8 mouse cellular contexts compared by ENCODE assay signal in the genomic region with DNA sequence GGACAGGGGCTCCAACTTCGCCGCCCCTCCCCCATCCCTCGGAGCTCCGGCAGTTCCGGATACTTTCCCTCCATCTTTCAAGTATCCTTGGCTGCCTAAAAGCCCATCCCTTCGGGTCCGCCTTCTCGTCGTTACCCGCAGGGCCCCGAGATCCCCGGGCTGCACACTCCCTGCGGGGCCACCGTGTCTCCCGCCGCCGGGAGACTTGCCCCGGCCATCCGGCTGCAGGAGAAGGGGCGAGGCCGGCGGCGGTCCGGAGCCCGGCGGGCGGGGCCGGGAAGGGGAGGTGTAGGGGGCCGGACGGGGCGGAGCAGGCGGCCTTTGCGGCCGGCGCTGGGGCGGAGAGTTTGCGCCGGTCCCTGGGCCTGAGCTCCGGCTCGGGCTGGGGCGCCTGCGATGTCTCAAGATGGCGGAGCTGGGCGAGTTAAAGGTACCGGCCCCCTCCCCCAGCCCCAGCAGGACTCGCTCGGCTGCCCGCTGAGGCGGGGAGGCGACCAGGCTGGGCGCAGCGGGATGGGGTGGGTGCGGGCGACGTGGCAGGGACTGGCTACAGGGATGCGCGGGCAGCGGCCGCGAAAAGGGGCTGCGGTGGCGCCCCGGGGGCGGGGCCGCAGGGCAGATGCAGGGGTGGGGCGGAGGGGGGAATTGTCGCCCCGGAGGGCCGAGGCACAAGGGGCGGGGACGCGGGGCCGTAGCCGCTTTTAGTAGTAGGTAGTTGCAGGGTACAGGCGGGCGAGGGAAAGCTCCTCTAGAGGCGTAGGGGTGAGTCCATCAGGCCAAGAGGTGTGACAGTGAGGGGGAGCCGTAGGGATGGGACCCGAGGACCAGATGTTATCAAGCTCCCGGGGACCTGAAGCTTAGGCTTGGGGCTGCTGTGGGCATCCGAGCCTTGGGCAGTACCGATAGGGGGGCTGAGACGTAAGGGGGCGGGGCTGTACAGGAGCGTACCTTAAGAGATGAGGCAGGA. TPM values are rescaled to one million over a fixed set of nuclear protein-coding genes. Genes with fewer than 3 reads are reported as not detected.
DNase-seq lines count a peak whose midpoint lies in the region; ATAC-seq and TF ChIP-seq lines count a peak whose summit lies in the region.

No protein-coding gene starts in this region.

- ATAC-seq in forebrain, embryonic 11.5 days (replicated peaks; ENCODE audit: low FRiP score): peak; percentile 90
- ATAC-seq in heart, embryonic 16.5 days (replicated peaks; ENCODE audit: extremely low read depth, insufficient read depth, low FRiP score): peak; percentile 95
- ATAC-seq in liver, embryonic 14.5 days (ENCODE audit: insufficient read depth): peak; percentile 90
- peak; percentile 91 for ATAC-seq in stomach, embryonic 15.5 days (ENCODE audit: insufficient read depth, low FRiP score, low read depth)

- in situ Hi-C loops in CH12.LX (cut with MboI; ENCODE audit: low pct_ligation_motif_present, low pct_unique_long_range_greater_than_20kb, low sequenced_read_pairs): no loop called here

- peak overlapping the region; percentile 65 to 97 (median 91) for H3K4me3 ChIP-seq in CH12.LX (replicated peaks in 1 of 3; ENCODE audit: low read depth in 2 of 3, low read length in 2 of 3, poor library complexity in 1 of 3)
- H3K4me3 ChIP-seq in forebrain, embryonic 11.5 days (ENCODE audit: low read depth, low read length): peak overlapping the region; percentile 82
- H3K4me3 ChIP-seq in heart, embryonic 16.5 days (ENCODE audit: low read length): peak overlapping the region; percentile 93
- H3K4me3 ChIP-seq in liver, embryonic 14.5 days (ENCODE audit: insufficient read depth in 1 of 2, low read depth in 2 of 2, low read length in 2 of 2): peak overlapping the region; percentile 79 to 93
- peak overlapping the region; percentile 87 for H3K4me3 ChIP-seq in stomach, embryonic 15.5 days (replicated peaks)

- peak overlapping the region; percentile 60 for H3K4me2 ChIP-seq in CH12.LX (ENCODE audit: insufficient read depth, low read depth, poor library complexity, severe bottlenecking)
- peak overlapping the region; percentile 59 for H3K4me2 ChIP-seq in forebrain, embryonic 11.5 days (ENCODE audit: low read depth, low read length, severe bottlenecking)
- peak overlapping the region; percentile 90 for H3K4me2 ChIP-seq in heart, embryonic 16.5 days (ENCODE audit: low read depth, low read length)
- H3K4me2 ChIP-seq in liver, embryonic 14.5 days (ENCODE audit: low read depth): peak overlapping the region; percentile 96
- peak overlapping the region; percentile 87 for H3K4me2 ChIP-seq in stomach, embryonic 15.5 days

- H3K27ac ChIP-seq in CH12.LX (ENCODE audit: insufficient read depth, low read depth): peak overlapping the region; percentile 73
- H3K27ac ChIP-seq in forebrain, embryonic 11.5 days (ENCODE audit: low read depth, low read length): peak overlapping the region; percentile 90
- peak overlapping the region; percentile 95 for H3K27ac ChIP-seq in heart, embryonic 16.5 days (ENCODE audit: low read length)
- peak overlapping the region; percentile 40; the same call in 1 of the 2 replicates for H3K27ac ChIP-seq in liver, embryonic 14.5 days
- H3K27ac ChIP-seq in stomach, embryonic 15.5 days: peak overlapping the region; percentile 95

- dilution Hi-C loops in CH12.LX (cut with MboI; ENCODE audit: extremely low pct_ligation_motif_present, extremely low pct_unique_long_range_greater_than_20kb, low sequenced_read_pairs): no loop called here

- peaks cover 4% of the 10 kb centered on the region for H3K79me2 ChIP-seq in CH12.LX (replicated peaks; ENCODE audit: control insufficient read depth, extremely low read depth, insufficient read depth, poor library complexity, severe bottlenecking)

- H3K9ac ChIP-seq in CH12.LX (ENCODE audit: insufficient read depth, low read depth): peak overlapping the region; percentile 79
- peak overlapping the region; percentile 90 for H3K9ac ChIP-seq in forebrain, embryonic 11.5 days (ENCODE audit: low read length)
- H3K9ac ChIP-seq in heart, embryonic 16.5 days (ENCODE audit: low read length): peak overlapping the region; percentile 95
- peak overlapping the region; percentile 82 for H3K9ac ChIP-seq in liver, embryonic 14.5 days (replicated peaks)
- peak overlapping the region; percentile 72 for H3K9ac ChIP-seq in stomach, embryonic 15.5 days

- DNase-seq in CH12.LX (ENCODE audit: extremely low read depth): peak; percentile 86
- DNase-seq in c-Kit-positive CD71-positive TER-119-negative erythroid progenitor cells, embryonic 14.5 days (ENCODE audit: low read depth): peak; percentile 68
- DNase-seq in forebrain, embryonic 11.5 days (ENCODE audit: low spot score): peak; percentile 95
- peak; percentile 92 to 95 for DNase-seq in kidney, postnatal 36 days
- DNase-seq in liver, embryonic 14.5 days (ENCODE audit: low read depth in 3 of 3, low spot score in 3 of 3): peak; percentile 69 to 70 (median 69)
- DNase-seq in neural tube, embryonic 10.5 days (ENCODE audit: extremely low spot score, low spot score): peak; percentile 91

- no peaks in the 10 kb centered on the region for H3K9me3 ChIP-seq in CH12.LX (replicated peaks; ENCODE audit: low read length)
- H3K9me3 ChIP-seq in forebrain, embryonic 11.5 days (ENCODE audit: control insufficient read depth, low read length): no peaks in the 10 kb centered on the region
- no peaks in the 10 kb centered on the region for H3K9me3 ChIP-seq in heart, embryonic 16.5 days (replicated peaks; ENCODE audit: control insufficient read depth, low read length)
- H3K9me3 ChIP-seq in liver, embryonic 14.5 days (ENCODE audit: control insufficient read depth, low read length): no peaks in the 10 kb centered on the region
- no peaks in the 10 kb centered on the region for H3K9me3 ChIP-seq in stomach, embryonic 15.5 days

- H3K4me1 ChIP-seq in CH12.LX (ENCODE audit: control insufficient read depth in 1 of 2, insufficient read depth in 2 of 2): peaks cover 5 to 40% of the 10 kb centered on the region in 2 experiments; a peak in 3 of 4 replicates
- no peaks in the 10 kb centered on the region for H3K4me1 ChIP-seq in forebrain, embryonic 11.5 days (replicated peaks; ENCODE audit: control insufficient read depth, insufficient read depth, low read length)
- H3K4me1 ChIP-seq in heart, embryonic 16.5 days (ENCODE audit: control insufficient read depth, insufficient read depth, low read length): peaks cover 21% of the 10 kb centered on the region
- H3K4me1 ChIP-seq in liver, embryonic 14.5 days (replicated peaks; ENCODE audit: control insufficient read depth in 2 of 2, insufficient read depth in 2 of 2, low read length in 1 of 2): peaks cover 4 to 8% of the 10 kb centered on the region in 2 experiments
- peaks cover 21% of the 10 kb centered on the region for H3K4me1 ChIP-seq in stomach, embryonic 15.5 days

- under 1% methylated on average over 82 of the region's 85 CpGs for WGBS in forebrain, embryonic 11.5 days
- WGBS in heart, embryonic 16.5 days: under 1% methylated on average over 83 of the region's 85 CpGs
- under 1% methylated on average over 85 of the region's 85 CpGs for WGBS in liver, embryonic 14.5 days (ENCODE audit: insufficient replicate concordance)
- whole genome bisulfite sequencing in stomach, embryonic 15.5 days: 0% methylated on average over 67 of the region's 85 CpGs

- TF ChIP-seq EP300 in CH12.LX (IDR thresholded peaks at IDR 0.05; ENCODE audit: low read length): no peak
- TF ChIP-seq EP300 in liver, embryonic 14.5 days (IDR thresholded peaks at IDR 0.05; ENCODE audit: low read depth): no peak

- H3K27me3 ChIP-seq in CH12.LX (replicated peaks): no peaks in the 10 kb centered on the region
- no peaks in the 10 kb centered on the region for H3K27me3 ChIP-seq in forebrain, embryonic 11.5 days (ENCODE audit: control insufficient read depth, insufficient read depth, low read length)
- H3K27me3 ChIP-seq in heart, embryonic 16.5 days (ENCODE audit: control insufficient read depth, insufficient read depth, low read length): no peaks in the 10 kb centered on the region
- H3K27me3 ChIP-seq in liver, embryonic 14.5 days (ENCODE audit: control insufficient read depth, insufficient read depth, low read length): no peaks in the 10 kb centered on the region
- no peaks in the 10 kb centered on the region for H3K27me3 ChIP-seq in stomach, embryonic 15.5 days (replicated peaks)

- TF ChIP-seq RAD21 in CH12.LX (IDR thresholded peaks at IDR 0.05; ENCODE audit: low read depth, low read length): no peak

- H3K36me3 ChIP-seq in CH12.LX (replicated peaks in 1 of 2; ENCODE audit: control insufficient read depth in 1 of 2, insufficient read depth in 1 of 2, low read length in 1 of 2): peaks cover 18 to 33% of the 10 kb centered on the region in 2 experiments
- H3K36me3 ChIP-seq in forebrain, embryonic 11.5 days (ENCODE audit: control insufficient read depth, insufficient read depth, low read length): no peaks in the 10 kb centered on the region; the same call in 1 of the 2 replicates
- peaks cover 24% of the 10 kb centered on the region for H3K36me3 ChIP-seq in heart, embryonic 16.5 days (ENCODE audit: control insufficient read depth, insufficient read depth)
- no peaks in the 10 kb centered on the region for H3K36me3 ChIP-seq in liver, embryonic 14.5 days (replicated peaks; ENCODE audit: control insufficient read depth, insufficient read depth, low read depth)
- H3K36me3 ChIP-seq in stomach, embryonic 15.5 days: peaks cover 20% of the 10 kb centered on the region

- peak; percentile 69 for TF ChIP-seq POLR2A in CH12.LX (IDR thresholded peaks at IDR 0.05; ENCODE audit: low read depth, low read length)

- no peak for TF ChIP-seq CTCF in CH12.LX (conservative IDR thresholded peaks at IDR 0.05 in 1 of 2, IDR thresholded peaks at IDR 0.05 in 1 of 2; ENCODE audit: low read depth in 2 of 2, low read length in 2 of 2)
- TF ChIP-seq CTCF in liver, embryonic 14.5 days (IDR thresholded peaks at IDR 0.05; ENCODE audit: low read depth): 0 out of 2 replicates have a peak, but pooled peaks have one; percentile 12

RNA-seq across cellular contexts. Expression of a gene that starts 0.9 kb away (rescaled TPM):
- 10.2 and 13.1 TPM in 2 replicates for total RNA-seq in CH12.LX (2012; rRNA removed)
- total RNA-seq in CH12.LX (2014; rRNA removed): 5.9 and 6.3 TPM in 2 replicates
- 20.2 and 21.4 TPM in 2 replicates for polyA plus RNA-seq in CH12.LX (2012; ENCODE audit: insufficient read length, low read depth)
- polyA plus RNA-seq in forebrain, embryonic 11.5 days (2014; fragmentation: Nextera tagmentation; extraction: Ambion mirVana): 40.2 and 45.2 TPM in 2 replicates
- polyA plus RNA-seq in heart, embryonic 16.5 days (2015; fragmentation: Nextera tagmentation; extraction: Ambion mirVana): 33.6 and 37.5 TPM in 2 replicates
- 5.1 and 5.7 TPM in 2 replicates for polyA plus RNA-seq in liver, embryonic 14.5 days (2012; rRNA removed)
- 3.6 and 4.1 TPM in 2 replicates for polyA plus RNA-seq in liver, embryonic 14.5 days (2014; fragmentation: Nextera tagmentation; extraction: Ambion mirVana)
- polyA plus RNA-seq in stomach, embryonic 15.5 days (2015; fragmentation: Nextera tagmentation; extraction: Ambion mirVana): 49.3 and 51.9 TPM in 2 replicates

RNA-seq across cellular contexts. Expression of a gene that starts 11.3 kb away (rescaled TPM):
- total RNA-seq in CH12.LX (2012; rRNA removed) (0.84 and 1.0 TPM in 2 replicates), CH12.LX (2014; rRNA removed) (0.21 and 0.39 TPM in 2 replicates)
- 1.1 and 1.9 TPM in 2 replicates for polyA plus RNA-seq in CH12.LX (2012; ENCODE audit: insufficient read length, low read depth)
- polyA plus RNA-seq in forebrain, embryonic 11.5 days (2014; fragmentation: Nextera tagmentation; extraction: Ambion mirVana): 11.8 and 12.8 TPM in 2 replicates
- 6.2 and 8.8 TPM in 2 replicates for polyA plus RNA-seq in heart, embryonic 16.5 days (2015; fragmentation: Nextera tagmentation; extraction: Ambion mirVana)
- 0.62 and 0.65 TPM in 2 replicates for polyA plus RNA-seq in liver, embryonic 14.5 days (2012; rRNA removed)
- polyA plus RNA-seq in liver, embryonic 14.5 days (2014; fragmentation: Nextera tagmentation; extraction: Ambion mirVana): 1.4 and 1.5 TPM in 2 replicates
- polyA plus RNA-seq in stomach, embryonic 15.5 days (2015; fragmentation: Nextera tagmentation; extraction: Ambion mirVana): 6.2 and 7.3 TPM in 2 replicates

RNA-seq across cellular contexts. Expression of a gene that starts 27.1 kb away (rescaled TPM):
- total RNA-seq in CH12.LX (2012; rRNA removed) (6.5 and 11.2 TPM in 2 replicates), CH12.LX (2014; rRNA removed) (0.51 and 0.78 TPM in 2 replicates)
- 1.9 and 2.5 TPM in 2 replicates for polyA plus RNA-seq in CH12.LX (2012; ENCODE audit: insufficient read length, low read depth)
- polyA plus RNA-seq in forebrain, embryonic 11.5 days (2014; fragmentation: Nextera tagmentation; extraction: Ambion mirVana): 0.27 and 0.37 TPM in 2 replicates
- 0.45 and 0.60 TPM in 2 replicates for polyA plus RNA-seq in heart, embryonic 16.5 days (2015; fragmentation: Nextera tagmentation; extraction: Ambion mirVana)
- polyA plus RNA-seq in liver, embryonic 14.5 days (2012; rRNA removed): 0.26 and 0.39 TPM in 2 replicates
- 0.13 and 0.22 TPM in 2 replicates for polyA plus RNA-seq in liver, embryonic 14.5 days (2014; fragmentation: Nextera tagmentation; extraction: Ambion mirVana)
- 2.8 and 3.8 TPM in 2 replicates for polyA plus RNA-seq in stomach, embryonic 15.5 days (2015; fragmentation: Nextera tagmentation; extraction: Ambion mirVana)

RNA-seq across cellular contexts. Expression of a gene that starts 30.4 kb away (rescaled TPM):
- total RNA-seq in CH12.LX (2012; rRNA removed) (31.6 and 34.5 TPM in 2 replicates), CH12.LX (2014; rRNA removed) (14.6 and 18.1 TPM in 2 replicates)
- polyA plus RNA-seq in CH12.LX (2012; ENCODE audit: insufficient read length, low read depth): 78.3 and 79.5 TPM in 2 replicates
- polyA plus RNA-seq in forebrain, embryonic 11.5 days (2014; fragmentation: Nextera tagmentation; extraction: Ambion mirVana): 41.9 and 44.1 TPM in 2 replicates
- 28.1 and 31.0 TPM in 2 replicates for polyA plus RNA-seq in heart, embryonic 16.5 days (2015; fragmentation: Nextera tagmentation; extraction: Ambion mirVana)
- polyA plus RNA-seq in liver, embryonic 14.5 days (2012; rRNA removed): 15.4 and 21.6 TPM in 2 replicates
- polyA plus RNA-seq in liver, embryonic 14.5 days (2014; fragmentation: Nextera tagmentation; extraction: Ambion mirVana): 14.5 and 14.6 TPM in 2 replicates
- polyA plus RNA-seq in stomach, embryonic 15.5 days (2015; fragmentation: Nextera tagmentation; extraction: Ambion mirVana): 31.8 and 35.2 TPM in 2 replicates

RNA-seq across cellular contexts. Expression of a gene that starts 30.4 kb away (rescaled TPM):
- total RNA-seq in CH12.LX (2012; rRNA removed): 25.8 and 28.5 TPM in 2 replicates
- 79.3 and 83.5 TPM in 2 replicates for total RNA-seq in CH12.LX (2014; rRNA removed)
- 61.1 and 64.7 TPM in 2 replicates for polyA plus RNA-seq in CH12.LX (2012; ENCODE audit: insufficient read length, low read depth)
- 84.8 and 95.3 TPM in 2 replicates for polyA plus RNA-seq in forebrain, embryonic 11.5 days (2014; fragmentation: Nextera tagmentation; extraction: Ambion mirVana)
- polyA plus RNA-seq in heart, embryonic 16.5 days (2015; fragmentation: Nextera tagmentation; extraction: Ambion mirVana): 36.9 and 39.7 TPM in 2 replicates
- polyA plus RNA-seq in liver, embryonic 14.5 days (2012; rRNA removed): 9.6 and 12.4 TPM in 2 replicates
- 28.2 and 33.0 TPM in 2 replicates for polyA plus RNA-seq in liver, embryonic 14.5 days (2014; fragmentation: Nextera tagmentation; extraction: Ambion mirVana)
- 40.4 and 42.7 TPM in 2 replicates for polyA plus RNA-seq in stomach, embryonic 15.5 days (2015; fragmentation: Nextera tagmentation; extraction: Ambion mirVana)

Comparison
In these comparisons a context has a peak if more than half of its experiments do, and no peak if none do; other contexts are left out.
1. Peak in every context shown above with its lines: DNase-seq, ATAC-seq, H3K4me3 ChIP-seq and H3K27ac ChIP-seq.
2. H3K27ac ChIP-seq: peak in every context shown above with its lines; median percentile 95 in heart, embryonic 16.5 days; 95 in stomach, embryonic 15.5 days; 90 in forebrain, embryonic 11.5 days; 73 in CH12.LX; 40 in liver, embryonic 14.5 days.